Mouse (Mus musculus): Measurements from ENCODE around the gene Zfp428.
"Not testable (repeated sequence)": the region's sequence is repeated elsewhere in the genome, so short reads cannot be mapped to it uniquely, and the experiment has no call there.

The Zfp428 gene

DNA sequence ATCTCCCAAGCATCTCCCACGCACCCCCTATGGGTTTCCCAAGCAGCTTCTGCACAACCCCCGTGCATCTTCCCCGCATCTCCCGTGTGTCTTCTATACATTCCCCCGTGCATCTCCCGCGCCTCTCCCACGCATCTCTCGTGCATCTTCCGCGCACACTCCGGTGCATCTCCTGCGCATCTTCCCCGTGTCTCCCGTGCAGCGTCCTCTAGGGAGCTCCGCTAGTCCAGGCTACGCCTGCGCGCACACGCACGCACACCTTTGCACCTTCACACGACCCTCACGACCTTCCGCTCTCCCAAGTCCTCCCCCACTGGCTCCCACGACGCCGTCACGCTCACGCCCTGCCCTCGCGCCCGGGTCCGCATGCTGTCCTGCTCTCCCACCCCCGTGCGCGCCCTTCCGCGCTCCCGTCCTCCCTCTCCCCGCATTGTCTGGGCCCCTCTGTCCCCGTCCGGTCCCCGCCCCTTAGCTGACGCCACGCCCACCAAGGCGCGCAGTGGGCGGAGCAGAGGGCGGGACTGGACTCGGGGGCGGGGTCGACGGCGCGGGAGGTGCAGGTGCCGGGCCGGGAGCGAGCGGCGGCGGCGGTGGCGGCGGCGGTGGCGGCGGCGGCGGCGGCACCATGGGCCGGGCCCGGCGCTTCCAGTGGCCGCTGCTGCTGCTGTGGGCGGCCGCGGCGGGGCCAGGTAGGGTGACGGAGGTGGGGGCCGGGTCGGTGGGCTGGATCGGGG is 25.2 kb upstream of the Zfp428 start, which contains the start of gene Cadm4:
Cadm4 (plus strand) TSS at position 550 of the 734 bp plus-strand sequence.
- DNase-seq = peak; percentile 99

DNA sequence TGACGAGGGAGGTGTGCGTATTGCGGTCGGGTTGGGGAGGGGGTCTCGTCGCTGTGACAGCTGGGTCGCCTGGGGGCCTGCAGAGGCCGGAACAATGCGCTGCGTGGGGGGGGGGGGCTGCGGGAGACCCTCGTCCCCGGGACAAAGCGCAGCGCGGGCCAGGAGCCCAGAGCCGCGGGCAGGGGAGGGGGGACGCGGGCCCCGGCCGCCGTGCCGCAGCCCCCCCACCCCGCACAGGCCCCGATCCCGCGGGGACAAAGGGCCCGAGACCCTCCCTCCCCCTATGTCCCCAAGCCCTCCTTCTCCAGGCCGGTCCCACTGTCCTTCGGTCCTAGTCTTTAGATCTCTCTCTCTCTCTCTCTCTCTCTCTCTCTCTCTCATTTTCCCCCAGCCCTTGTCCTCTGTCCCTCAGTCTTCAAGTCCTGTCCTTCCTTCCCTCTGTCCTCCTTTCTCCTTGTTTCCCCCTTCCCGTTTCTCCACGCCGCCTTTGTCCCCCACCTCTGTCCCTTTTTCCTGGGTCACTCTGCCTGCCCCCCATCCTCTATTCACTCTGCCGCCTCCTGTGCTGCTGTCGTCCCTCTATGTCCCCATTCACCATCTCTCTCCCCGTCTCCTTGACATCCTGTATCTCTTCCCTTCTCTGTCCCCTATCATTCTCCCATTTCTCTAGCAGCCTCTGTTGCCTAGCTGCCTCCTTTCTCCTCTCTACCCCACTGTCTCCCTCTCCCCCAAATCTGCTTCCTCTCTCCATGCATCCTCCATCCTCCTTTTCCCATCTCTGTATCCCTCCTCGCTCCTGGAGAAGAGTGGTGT is 24.4 kb upstream of the Zfp428 start:
- no peak for DNase-seq

DNA sequence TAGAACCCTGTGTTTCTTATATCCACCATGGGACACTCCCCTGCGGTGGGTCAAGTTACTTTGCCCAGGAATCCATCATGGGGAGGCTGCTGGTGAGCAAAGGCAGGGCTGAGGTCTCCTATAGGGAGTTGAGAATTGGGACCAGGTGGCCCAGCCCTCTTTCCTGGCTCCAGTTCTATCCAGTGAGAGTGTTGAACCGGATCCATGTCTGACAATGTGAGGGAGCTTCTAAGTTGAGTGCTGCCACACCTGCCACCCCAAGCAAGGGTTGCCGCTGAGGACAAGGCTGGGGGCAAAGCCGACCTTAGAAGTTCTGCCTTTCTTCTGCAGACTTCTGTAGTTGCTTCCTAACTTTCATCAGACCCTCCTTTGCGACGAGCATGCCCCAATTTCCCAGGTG is 23.5 kb upstream of the Zfp428 start:
- not testable (repeated sequence) for DNase-seq

DNA sequence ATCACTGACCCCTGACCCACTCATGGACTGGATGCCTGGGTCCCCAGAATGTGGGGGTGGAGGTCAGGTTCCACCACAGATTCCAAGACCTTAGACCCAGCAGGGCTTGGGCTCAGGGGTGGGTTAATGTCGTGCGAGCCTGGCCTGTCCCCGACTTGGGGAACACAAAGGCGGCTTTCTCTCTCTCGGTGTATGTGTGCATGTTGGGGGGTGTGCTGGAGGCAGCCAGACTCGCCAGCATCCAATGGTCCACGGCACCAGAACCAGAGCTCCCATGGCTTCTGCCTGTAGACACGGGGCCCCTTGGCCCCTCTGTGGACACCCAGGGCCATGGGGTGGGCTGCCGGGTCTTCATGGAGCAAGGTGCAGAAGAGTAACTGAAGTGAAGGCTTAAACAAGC is 21.3 kb upstream of the Zfp428 start:
- no peak for DNase-seq

DNA sequence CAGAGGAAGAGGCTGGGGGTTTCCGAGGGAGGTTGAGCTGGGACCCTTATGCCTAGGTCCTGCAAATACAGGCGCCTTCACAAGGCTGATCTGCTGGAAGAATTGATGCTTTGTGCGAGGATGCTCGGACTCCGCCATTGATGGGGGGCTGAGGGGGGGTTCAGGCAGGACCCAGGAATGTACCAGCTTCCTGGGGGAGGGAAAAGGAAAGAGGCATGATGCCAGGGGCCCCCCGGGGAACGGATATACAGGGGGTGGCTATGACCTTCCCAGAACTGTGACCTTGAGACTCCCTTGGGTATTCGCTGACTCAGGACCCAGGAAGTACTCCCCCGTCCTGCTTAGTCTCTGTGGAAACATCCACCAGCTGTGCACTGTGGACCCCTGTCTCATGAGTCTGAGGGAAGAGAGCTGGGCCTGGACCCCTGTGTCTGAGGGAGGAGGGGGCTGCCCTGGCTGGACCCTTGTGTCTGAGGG is 20.1 kb upstream of the Zfp428 start:
- no peak for DNase-seq

DNA sequence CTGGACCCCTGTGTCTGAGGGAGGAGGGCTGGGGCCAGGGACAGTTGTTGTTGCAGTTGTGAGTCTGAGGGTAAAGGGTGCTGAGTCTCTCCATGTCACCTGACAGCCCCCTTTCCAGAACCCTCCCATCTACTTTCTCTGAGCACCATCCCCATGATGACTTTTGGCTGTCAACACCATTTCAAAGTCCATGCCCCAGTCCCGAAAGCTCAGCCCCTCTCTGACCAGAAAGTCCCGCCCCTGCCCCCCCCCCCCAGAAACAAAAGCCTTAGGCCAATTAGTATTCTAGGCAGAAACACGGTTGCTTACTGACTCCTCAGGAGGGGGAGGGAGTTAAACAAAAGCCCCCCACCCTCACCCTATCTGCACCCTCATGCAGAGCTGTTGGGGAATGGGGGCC is 19.4 kb upstream of the Zfp428 start:
- DNase-seq = no peak

DNA sequence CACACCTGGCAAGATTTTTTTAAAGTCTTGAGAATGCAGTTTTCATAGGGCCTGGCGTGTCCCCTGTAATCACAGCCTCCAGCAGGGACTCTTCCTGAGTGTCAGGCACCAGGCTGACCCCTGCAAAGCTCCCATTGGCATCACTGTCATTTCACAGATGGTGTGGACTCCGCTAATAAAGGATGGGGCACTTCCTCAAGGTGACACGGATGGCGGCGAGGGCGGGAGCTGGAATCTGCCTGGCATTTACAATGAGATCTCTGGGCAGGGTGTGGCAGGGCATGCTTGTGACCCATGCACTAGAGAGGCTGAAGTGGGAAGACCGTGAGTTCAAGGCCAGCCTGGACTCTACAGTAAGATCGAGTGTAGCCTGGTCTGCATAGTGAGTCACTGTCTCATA is 18.5 kb upstream of the Zfp428 start:
- no peak for DNase-seq

DNA sequence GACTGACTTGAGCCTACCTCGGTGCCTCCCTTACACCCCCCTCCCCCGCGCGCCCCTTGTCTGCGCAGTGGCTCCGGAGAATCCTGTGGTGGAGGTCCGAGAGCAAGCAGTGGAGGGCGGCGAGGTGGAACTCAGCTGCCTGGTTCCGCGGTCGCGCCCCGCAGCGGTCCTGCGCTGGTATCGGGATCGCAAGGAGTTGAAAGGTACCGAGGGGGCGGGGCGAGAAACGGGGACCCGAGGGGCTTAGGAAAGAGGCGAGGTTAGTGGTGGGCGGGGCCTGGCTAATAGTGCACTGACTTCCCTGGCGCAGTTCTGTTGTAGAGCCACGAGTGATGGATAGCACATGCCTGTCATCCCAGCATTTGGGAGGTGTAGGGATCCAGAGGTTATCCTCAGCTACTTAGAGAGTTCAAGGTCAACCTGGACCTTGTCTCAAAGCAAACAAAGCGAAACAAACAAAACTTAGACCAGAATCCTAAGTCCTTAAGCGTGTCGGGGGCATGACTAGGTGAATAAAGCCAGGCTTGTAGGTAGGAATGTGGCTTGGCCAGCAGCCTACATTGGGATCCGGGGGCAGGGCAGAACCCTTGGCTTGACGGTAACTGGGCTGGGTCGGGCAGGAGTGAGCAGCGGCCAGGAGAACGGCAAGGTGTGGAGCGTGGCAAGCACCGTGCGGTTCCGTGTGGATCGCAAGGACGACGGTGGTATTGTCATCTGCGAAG is 6.8 kb upstream of the Zfp428 start:
- no peak for DNase-seq

DNA sequence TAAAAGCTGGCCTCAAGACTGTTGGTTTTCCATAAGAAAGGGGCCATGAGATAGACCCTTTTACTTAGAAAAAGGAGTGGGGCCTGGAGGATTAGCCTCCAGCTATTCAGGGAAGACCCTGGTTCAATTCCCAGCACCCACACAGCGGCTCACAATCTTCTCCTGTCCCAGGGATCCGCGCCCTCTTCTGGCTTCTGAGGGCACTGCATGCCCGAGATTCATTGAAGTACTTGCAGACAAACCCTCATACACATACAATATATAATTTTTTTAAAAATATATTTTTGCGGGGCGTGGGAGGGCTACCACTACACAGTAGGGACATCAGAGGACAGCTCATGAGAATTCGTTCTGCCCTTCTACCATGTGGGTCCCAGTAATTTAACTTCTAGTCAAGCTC is 5.9 kb upstream of the Zfp428 start:
- no peak for DNase-seq

DNA sequence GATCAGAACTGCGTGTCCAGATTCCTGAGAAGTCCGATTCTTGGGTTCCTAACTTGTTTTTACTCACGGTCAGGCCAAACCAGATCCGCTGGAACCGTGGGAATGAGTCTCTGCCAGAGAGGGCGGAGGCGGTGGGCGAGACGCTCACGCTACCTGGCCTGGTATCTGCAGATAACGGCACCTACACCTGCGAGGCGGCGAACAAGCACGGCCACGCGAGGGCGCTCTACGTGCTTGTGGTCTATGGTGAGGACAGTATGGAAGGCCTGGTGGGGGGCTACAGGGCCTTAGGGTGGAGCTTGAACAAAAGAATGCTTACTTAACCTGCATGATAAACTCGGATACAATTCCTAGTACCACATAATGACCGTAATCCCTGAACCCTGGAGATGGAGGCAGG is 5.3 kb upstream of the Zfp428 start:
- DNase-seq = no peak

DNA sequence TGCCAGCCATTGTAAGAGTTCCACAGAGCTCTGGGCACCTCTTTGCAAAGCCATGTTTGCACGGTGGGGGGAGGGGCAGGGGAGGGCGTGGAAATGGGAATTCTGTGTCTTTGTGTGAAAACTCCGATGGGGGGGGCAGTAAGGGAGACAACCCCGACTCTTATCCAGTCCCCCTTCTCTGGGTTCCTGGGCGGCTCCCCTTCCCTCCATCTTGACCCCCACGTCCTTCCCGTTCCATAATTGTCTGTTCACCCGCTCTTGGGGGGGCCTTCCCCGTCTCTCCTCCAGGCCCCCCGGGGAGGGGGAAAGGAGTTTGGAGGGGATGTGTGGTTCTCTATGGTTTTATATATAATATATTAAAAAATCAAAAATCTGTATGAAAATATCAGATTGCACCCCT is 2.8 kb upstream of the Zfp428 start:
- no peak for DNase-seq

DNA sequence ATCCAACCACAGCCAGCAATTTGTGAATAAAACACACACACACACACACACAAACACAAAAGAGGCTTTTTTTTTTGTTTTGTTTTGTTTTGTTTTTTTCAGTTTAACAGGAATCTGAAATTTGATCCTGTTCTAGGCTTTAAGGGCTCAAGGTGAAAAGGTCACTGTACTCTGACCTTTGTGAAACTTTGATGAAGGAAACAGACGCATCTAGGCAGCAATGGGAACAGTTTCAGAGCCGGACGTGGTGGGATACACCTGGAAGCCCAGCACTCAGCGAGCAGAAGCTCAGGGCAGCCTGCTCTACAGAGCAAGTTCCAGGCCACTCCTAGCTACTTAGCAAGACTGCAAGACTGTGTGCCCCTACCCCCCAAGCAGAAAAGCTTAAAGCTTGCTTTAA is 1.9 kb upstream of the Zfp428 start:
- DNase-seq = no peak

DNA sequence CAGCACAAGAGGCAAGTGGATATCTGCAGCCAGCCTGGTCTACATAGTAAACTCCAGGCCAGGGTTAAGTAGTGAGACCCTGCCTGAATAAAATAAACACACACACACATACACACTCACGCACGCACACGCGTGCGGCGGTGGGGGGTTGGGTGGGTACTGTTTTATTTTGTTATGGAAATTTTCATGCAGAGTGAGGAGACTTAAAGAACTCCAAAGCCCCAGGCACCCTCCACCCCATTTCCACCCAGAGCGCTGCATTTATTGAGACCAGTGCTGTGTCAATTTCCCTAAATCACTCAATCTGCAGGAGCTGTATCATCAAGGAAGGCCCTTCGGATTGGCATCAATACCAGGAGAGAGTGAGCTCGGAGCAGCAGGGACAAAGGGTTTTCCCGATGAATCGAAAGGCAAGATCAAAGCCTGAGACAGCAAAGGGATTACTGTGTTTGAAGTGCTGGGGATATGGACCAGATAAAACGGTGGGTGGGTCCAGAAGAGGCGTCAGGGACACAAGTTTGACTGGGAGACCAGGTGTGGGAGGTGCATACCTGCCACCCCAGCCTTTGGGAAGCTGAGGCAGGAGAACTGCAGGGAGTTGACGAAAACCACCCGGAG is 1.2 kb upstream of the Zfp428 start:
- DNase-seq = no peak

DNA sequence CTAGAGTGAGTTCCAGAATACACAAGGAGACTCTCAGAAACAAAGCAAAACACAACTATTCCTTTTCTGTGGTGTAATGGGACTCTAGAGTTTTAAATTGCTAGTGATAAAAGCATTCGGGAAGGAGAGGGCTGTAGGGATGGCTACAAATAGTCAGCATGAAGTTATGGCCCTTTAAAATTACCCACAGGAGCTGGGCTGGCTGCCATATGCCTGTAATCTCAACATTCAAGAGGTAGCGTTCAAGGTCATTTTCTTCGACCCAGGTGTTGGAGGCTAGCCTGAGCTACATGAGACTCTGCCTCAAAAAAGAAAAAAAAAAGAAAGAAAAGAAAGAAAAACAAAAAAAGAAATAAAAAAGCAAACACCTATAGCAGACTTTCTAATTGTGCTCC is 744 bp upstream of the Zfp428 start:
- no peak for DNase-seq

DNA sequence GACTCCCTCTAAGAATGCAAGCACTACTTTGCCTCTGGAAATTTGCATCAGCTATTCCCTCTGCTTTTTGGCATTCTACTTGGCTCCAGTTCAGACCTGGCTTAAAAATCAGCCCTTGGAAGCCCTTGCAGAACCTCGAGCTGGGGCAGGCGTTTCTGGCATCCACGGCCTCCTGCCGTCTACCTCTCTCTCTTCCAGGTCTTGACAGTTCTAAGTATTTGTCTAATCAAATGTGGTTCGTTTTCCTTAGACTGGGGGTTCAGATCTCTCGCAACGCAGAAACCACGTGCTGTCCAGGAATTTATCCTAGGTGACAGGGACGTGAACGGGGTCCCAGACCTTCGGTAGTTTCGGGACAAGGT is 349 bp upstream of the Zfp428 start:
- peak; percentile 94 for DNase-seq

DNA sequence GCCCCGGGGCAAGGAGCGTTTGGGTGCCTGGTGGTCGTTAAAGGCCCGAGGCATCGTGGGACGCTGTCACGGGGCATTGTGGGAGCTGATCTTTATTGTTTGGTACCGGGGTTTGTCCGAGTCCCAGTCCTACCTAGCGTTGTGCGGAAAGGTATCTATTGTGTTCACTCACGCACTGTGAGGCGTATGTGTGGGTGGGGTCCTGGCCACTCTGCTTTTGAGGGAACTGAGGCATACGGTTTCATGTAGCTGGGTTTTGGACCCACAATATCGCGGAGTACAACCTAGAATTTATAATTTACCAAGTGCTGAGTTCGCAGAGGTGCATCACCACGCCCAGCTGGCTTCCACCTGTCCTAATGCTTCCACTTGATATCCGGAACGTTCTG is 914 bp downstream of the Zfp428 start:
- DNase-seq = no peak

DNA sequence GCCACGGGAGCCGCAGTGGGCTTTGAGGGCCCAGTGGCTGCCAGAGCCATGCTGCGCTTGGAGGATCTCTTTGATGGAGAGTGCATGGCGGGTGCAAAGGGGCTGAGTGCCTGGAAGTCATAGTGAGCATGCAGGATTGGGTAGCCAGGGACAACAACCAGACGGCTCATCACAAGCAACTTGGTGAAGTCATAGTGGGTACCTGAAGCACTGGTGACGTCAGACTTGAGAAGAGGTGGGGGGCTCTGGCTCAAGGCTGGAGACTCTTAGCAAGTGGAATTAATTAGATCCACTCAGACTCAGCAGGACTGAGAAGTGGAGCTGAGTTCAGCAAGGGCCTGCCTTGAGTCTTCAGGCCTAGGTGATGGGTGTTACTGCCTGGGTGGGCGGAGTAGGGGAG is 5.5 kb downstream of the Zfp428 start, which contains the start of gene AC161166.1:
AC161166.1 (minus strand) TSS at position 101 of the 400 bp plus-strand sequence.
- DNase-seq = no peak

DNA sequence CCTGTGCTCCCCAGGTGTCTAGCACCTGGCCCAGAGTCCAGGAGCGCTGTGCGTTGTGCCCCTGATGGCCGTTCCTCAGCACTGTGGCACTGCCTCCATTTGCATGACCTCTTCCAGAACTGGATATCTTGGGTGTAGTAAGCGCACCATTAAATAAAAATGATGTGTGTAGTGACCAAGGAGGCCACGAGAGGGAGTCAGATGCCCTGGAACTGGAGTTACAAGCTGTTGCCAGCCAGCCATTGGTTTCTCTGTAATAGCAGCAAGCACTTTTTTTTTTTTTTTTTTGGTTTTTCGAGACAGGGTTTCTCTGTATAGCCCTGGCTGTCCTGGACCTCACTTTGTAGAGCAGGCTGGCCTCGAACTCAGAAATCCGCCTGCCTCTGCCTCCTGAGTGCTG is 9.5 kb downstream of the Zfp428 start:
- DNase-seq = not testable (repeated sequence)

DNA sequence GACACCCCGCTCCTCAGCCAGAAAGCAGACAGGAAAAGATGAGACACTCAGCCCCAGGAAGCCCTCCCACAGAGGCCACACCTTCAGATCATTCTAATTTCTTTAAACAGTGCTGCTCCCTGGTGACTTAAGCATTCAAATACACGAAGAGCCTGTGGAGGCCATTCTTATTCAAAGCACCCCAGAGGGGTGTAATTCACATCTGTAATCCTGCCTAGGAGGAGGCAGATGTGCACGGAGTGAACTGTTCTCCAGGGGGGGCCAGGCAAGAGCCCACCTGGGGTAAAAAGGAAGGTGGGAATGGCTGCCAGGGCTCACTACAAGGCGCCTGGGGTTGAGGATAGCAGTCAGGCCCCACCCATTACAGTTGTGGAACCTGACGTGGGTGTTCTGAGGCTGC is 10.3 kb downstream of the Zfp428 start:
- no peak for DNase-seq

DNA sequence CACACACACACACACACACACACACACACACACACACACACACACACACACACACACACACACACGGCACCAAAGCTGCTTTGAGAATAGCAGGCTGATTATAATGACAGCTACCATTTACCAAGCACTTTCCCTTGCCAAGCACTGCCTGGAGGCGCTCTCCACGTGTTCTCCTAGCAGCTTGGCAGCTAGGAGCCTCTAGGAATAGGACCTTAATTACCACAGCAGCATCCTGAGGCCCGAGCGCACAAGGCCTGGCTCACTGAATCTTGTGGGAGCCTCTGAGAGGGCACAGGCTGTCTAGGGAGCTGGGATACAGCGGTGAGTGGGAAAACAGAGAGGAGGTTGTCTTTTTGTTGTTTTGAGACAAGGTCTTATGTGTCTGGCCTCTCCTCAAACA is 10.8 kb downstream of the Zfp428 start:
- peak; percentile 94 for DNase-seq

DNA sequence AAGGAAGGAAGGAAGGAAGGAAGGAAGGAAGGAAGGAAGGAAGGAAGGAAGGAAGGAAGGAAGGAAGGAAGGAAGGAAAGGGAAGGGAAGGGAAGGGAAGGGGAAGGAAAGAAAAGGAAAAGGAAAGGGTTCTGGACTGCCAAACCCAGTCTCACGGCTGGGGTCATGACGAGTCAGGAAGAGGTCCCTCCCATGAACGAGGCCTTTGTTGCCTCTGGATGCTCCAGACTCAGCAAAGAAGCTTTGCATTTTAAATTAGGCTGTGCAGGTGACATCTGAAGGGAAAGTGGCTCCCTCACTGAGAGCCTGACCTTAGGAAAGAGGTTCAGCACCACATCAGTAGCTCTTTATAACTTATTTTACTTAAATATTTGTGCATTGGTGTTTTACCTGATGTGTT is 12.3 kb downstream of the Zfp428 start:
- no peak for DNase-seq

DNA sequence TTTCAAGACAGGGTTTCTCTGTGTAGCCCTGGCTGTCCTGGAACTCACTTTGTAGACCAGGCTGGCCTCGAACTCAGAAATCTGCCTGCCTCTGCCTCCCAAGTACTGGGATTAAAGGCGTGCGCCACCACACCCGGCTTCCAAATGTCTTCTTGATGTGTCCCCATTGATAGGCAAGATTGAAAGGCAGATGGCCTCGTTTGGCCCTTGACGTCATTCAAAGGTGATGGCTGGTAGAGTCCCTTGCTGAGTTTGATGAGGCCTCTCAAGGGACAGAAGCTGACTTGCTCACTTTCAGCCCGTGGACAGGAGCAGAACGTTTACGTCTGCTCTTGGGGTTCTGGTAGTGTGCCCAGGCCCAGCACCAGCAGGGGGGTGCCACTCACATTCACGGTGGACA is 13.2 kb downstream of the Zfp428 start:
- not testable (repeated sequence) for DNase-seq

DNA sequence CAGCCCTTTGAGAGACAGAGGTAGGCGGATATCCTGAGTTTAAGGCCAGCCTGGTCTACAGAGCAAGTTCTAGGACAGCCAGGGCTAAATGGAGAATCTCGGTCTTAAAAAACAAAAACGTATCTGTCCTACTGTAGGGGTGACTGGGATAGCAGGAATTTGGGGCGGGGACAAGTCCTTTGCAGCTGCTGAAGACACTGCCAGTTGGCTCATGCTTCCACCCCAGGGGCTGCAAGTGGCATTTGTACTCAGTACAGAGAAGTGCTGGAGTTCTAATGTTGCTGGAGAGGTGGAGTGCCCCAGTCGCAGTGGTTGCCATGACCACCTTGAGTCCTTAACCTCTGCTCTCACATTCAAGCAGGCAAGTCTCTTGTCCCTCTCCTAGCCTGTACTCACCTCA is 16.0 kb downstream of the Zfp428 start:
- DNase-seq = no peak

Data from heart, adult 11 months (tissue).